Mouse (Mus musculus): ENCODE results near the gene Ppp1r1c. TPM values are rescaled to one million over a fixed set of nuclear protein-coding genes. Genes with fewer than 3 reads are reported as not detected.

Ppp1r1c gene
- polyA plus RNA-seq (2011; ENCODE audit: insufficient read depth, insufficient read length, low read depth, missing spikeins) = not detected in 2 replicates

- Histone ChIP-seq H3K9me3 (replicated peaks; ENCODE audit: control insufficient read depth, insufficient read depth, low read length, poor library complexity, severe bottlenecking) (no peaks in the 10 kb centered on the region), H3K36me3 (ENCODE audit: control insufficient read depth, insufficient read depth, low read length, poor library complexity, severe bottlenecking) (no peaks in the 10 kb centered on the region), H3K4me1 (ENCODE audit: control insufficient read depth, insufficient read depth, low read length) (no peaks in the 10 kb centered on the region), H3K4me3 (ENCODE audit: low read depth, low read length) (no peak within 1 kb of the TSS), H3K27ac (ENCODE audit: insufficient read depth, low read length) (no peak within 1 kb of the TSS), H3K27me3 (ENCODE audit: control insufficient read depth, insufficient read depth, low read length, poor library complexity, severe bottlenecking) (no peaks in the 10 kb centered on the region), H3K9ac (ENCODE audit: low read depth, poor library complexity, severe bottlenecking) (no peak within 1 kb of the TSS)
- no peak for TF ChIP-seq EP300 (IDR thresholded peaks at IDR 0.05; ENCODE audit: insufficient read depth, low read depth, low read length)
- no peak for TF ChIP-seq POLR2A (IDR thresholded peaks at IDR 0.05; ENCODE audit: insufficient read depth, low read length)
- TF ChIP-seq CTCF (IDR thresholded peaks at IDR 0.05; ENCODE audit: low read depth, low read length) = no peak
Observed at GRCm38 (mm10) chr2:79707575-79707974, at the start of gene Ppp1r1c. Gene Ppp1r1c, plus strand, starts transcription at chr2:79707780.

- H3K4me1 ChIP-seq (ENCODE audit: control insufficient read depth, insufficient read depth, low read length) = no peaks in the 10 kb centered on the region
- no peaks in the 10 kb centered on the region for H3K9me3 ChIP-seq (replicated peaks; ENCODE audit: control insufficient read depth, insufficient read depth, low read length, poor library complexity, severe bottlenecking)
- no peak overlapping the region for H3K27ac ChIP-seq (ENCODE audit: insufficient read depth, low read length)
- no peak overlapping the region for H3K9ac ChIP-seq (ENCODE audit: low read depth, poor library complexity, severe bottlenecking)
- no peaks in the 10 kb centered on the region; the same call in 1 of the 2 replicates for H3K27me3 ChIP-seq (ENCODE audit: control insufficient read depth, insufficient read depth, low read length, poor library complexity, severe bottlenecking)
- no peak overlapping the region for H3K4me3 ChIP-seq (ENCODE audit: low read depth, low read length)
- no peak for TF ChIP-seq EP300 (IDR thresholded peaks at IDR 0.05; ENCODE audit: insufficient read depth, low read depth, low read length)
- TF ChIP-seq POLR2A (IDR thresholded peaks at IDR 0.05; ENCODE audit: insufficient read depth, low read length) = no peak
- peaks cover 37% of the 10 kb centered on the region for H3K36me3 ChIP-seq (ENCODE audit: control insufficient read depth, insufficient read depth, low read length, poor library complexity, severe bottlenecking)
Observed at GRCm38 (mm10) chr2:79660417-79661185, 47.0 kb upstream of the Ppp1r1c start.

GRCm38 (mm10) chr2:79661486-79662104 is 46.0 kb upstream of the Ppp1r1c start:
- H3K27me3 ChIP-seq (ENCODE audit: control insufficient read depth, insufficient read depth, low read length, poor library complexity, severe bottlenecking) = no peaks in the 10 kb centered on the region; the same call in 1 of the 2 replicates
- TF ChIP-seq POLR2A (IDR thresholded peaks at IDR 0.05; ENCODE audit: insufficient read depth, low read length) (no peak), CTCF (IDR thresholded peaks at IDR 0.05; ENCODE audit: low read depth, low read length) (no peak), EP300 (IDR thresholded peaks at IDR 0.05; ENCODE audit: insufficient read depth, low read depth, low read length) (no peak)
- H3K9ac ChIP-seq (ENCODE audit: low read depth, poor library complexity, severe bottlenecking) = no peak overlapping the region
- peaks cover 38% of the 10 kb centered on the region for H3K36me3 ChIP-seq (ENCODE audit: control insufficient read depth, insufficient read depth, low read length, poor library complexity, severe bottlenecking)
- H3K4me1 ChIP-seq (ENCODE audit: control insufficient read depth, insufficient read depth, low read length) = no peaks in the 10 kb centered on the region
- H3K9me3 ChIP-seq (replicated peaks; ENCODE audit: control insufficient read depth, insufficient read depth, low read length, poor library complexity, severe bottlenecking) = no peaks in the 10 kb centered on the region
- H3K27ac ChIP-seq (ENCODE audit: insufficient read depth, low read length) = no peak overlapping the region
- H3K4me3 ChIP-seq (ENCODE audit: low read depth, low read length) = no peak overlapping the region

- H3K9me3 ChIP-seq (replicated peaks; ENCODE audit: control insufficient read depth, insufficient read depth, low read length, poor library complexity, severe bottlenecking) = no peaks in the 10 kb centered on the region
- TF ChIP-seq EP300 (IDR thresholded peaks at IDR 0.05; ENCODE audit: insufficient read depth, low read depth, low read length) = no peak
- TF ChIP-seq POLR2A (IDR thresholded peaks at IDR 0.05; ENCODE audit: insufficient read depth, low read length) = no peak
- TF ChIP-seq CTCF (IDR thresholded peaks at IDR 0.05; ENCODE audit: low read depth, low read length) = no peak
- no peak overlapping the region for H3K9ac ChIP-seq (ENCODE audit: low read depth, poor library complexity, severe bottlenecking)
- no peak overlapping the region for H3K27ac ChIP-seq (ENCODE audit: insufficient read depth, low read length)
- no peak overlapping the region for H3K4me3 ChIP-seq (ENCODE audit: low read depth, low read length)
- H3K27me3 ChIP-seq (ENCODE audit: control insufficient read depth, insufficient read depth, low read length, poor library complexity, severe bottlenecking) = no peaks in the 10 kb centered on the region
- H3K36me3 ChIP-seq (ENCODE audit: control insufficient read depth, insufficient read depth, low read length, poor library complexity, severe bottlenecking) = peaks cover 25% of the 10 kb centered on the region
- no peaks in the 10 kb centered on the region for H3K4me1 ChIP-seq (ENCODE audit: control insufficient read depth, insufficient read depth, low read length)
Observed at GRCm38 (mm10) chr2:79664532-79665286, 42.9 kb upstream of the Ppp1r1c start.

- H3K4me3 ChIP-seq (ENCODE audit: low read depth, low read length) = no peak overlapping the region
- H3K36me3 ChIP-seq (ENCODE audit: control insufficient read depth, insufficient read depth, low read length, poor library complexity, severe bottlenecking) = peaks cover 23% of the 10 kb centered on the region
- no peak overlapping the region for H3K9ac ChIP-seq (ENCODE audit: low read depth, poor library complexity, severe bottlenecking)
Observed at GRCm38 (mm10) chr2:79665492-79665891, 42.1 kb upstream of the Ppp1r1c start.

More at GRCm38 (mm10) chr2:79665492-79665891, 42.1 kb upstream of the Ppp1r1c start:
- Histone ChIP-seq H3K4me1 (ENCODE audit: control insufficient read depth, insufficient read depth, low read length) (no peaks in the 10 kb centered on the region), H3K9me3 (replicated peaks; ENCODE audit: control insufficient read depth, insufficient read depth, low read length, poor library complexity, severe bottlenecking) (no peaks in the 10 kb centered on the region), H3K27me3 (ENCODE audit: control insufficient read depth, insufficient read depth, low read length, poor library complexity, severe bottlenecking) (no peaks in the 10 kb centered on the region), H3K27ac (ENCODE audit: insufficient read depth, low read length) (no peak overlapping the region)
- TF ChIP-seq EP300 (IDR thresholded peaks at IDR 0.05; ENCODE audit: insufficient read depth, low read depth, low read length) = no peak
- no peak for TF ChIP-seq CTCF (IDR thresholded peaks at IDR 0.05; ENCODE audit: low read depth, low read length)
- no peak for TF ChIP-seq POLR2A (IDR thresholded peaks at IDR 0.05; ENCODE audit: insufficient read depth, low read length)
